Mouse (Mus musculus): ENCODE results near the gene Abhd16a.

The Abhd16a gene

DNA sequence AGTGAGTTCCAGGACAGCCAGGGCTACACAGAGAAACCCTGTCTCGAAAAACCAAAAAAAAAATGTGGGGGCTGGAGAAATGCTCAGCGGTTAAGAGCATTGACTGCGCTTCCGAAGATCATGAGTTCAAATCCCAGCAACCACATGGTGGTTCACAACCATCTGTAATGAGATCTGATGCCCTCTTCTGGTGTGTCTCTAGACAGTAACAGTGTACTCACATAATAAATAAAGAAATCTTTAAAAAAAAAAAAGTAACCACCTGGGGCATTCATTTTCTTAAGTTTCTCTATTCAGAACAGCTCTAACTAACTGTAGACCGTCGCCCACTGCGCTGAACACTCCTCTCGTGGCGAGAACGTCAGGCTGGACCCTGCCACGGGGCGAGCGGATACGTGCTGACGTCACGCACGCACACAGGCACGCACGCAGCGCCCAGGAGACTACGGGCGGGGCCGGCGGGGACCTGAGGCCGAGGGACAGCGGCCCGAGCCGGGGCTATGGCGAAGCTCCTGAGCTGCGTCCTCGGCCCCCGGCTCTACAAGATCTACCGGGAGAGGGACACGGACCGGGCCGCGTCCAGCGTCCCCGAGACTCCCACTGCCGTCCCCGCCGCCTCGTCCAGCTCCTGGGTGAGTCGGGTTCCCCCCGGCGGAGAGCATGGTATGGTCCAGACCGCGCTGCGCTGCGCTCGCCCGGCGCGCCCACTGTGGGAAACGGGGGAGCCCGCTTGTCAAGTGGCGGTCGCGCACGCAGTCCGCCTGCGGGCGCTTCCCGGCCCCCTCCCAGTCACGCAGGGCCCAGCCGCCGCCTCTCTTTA is at the start of gene Abhd16a:
Gene Abhd16a, plus strand, starts transcription at position 439 of the 820 bp plus-strand sequence.
- peak; percentile 92 for DNase-seq (ENCODE audit: low spot score)

DNA sequence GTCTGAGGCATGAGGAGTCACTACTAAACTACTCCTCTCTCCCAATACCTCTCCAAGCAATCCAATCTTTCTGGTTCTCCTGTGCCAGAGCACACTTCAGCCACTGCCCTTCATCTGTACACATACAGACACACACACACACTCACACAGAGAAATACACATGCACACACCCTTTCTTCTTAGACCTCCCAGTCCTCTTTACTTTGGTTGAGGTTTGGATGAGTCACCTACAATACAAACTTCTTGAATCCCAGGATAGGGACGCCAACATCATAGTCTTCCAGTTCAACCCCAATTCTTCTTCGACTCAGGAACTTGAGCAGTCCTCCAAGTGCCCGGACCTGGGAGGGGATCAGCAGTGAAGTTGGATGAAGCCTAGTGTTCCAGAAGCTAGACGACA is 45.3 kb upstream of the Abhd16a start:
- DNase-seq (ENCODE audit: low spot score) = no peak

DNA sequence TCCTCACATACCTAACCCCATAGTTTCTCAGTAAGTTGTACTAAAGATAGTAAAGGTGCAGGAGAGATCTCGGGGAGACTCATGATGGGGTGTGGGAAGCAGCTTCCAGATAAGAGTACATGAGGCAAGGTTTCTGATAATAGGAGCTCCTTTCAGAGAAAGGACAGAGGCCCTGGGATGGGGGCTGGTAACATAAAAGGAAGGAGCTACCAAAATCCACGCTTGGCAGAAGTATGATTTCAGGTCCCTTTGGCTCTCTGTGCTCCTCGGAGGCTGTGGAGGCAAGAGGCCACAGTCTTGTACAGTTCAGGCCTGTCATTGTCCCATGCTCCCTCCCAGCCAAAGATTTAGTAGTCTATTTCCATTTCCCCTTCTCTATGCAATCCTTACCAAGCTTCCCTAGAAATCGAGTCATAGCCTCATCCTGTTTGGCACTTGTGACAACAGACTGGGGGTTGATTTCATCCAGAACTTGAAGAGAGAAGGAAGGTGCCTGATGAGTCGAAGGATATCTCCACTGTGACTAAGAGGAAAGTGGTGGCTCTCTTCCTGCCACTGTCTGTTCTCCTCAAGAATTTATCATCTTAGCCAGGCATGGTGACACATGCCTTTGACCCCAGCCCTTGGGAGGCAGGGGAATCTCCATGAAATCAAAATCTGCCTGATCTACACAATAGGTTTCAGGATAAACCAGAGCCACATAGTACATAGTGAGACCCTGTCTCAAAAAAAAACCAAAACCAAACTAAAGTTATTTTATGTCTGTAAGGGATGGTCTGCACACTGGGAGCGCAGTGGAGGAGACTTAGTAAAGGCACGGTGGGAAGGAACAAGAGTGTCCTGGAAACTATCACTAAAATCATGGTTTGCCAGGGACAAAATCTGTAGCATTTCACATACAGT is 43.9 kb upstream of the Abhd16a start:
- DNase-seq (ENCODE audit: low spot score) = no peak

DNA sequence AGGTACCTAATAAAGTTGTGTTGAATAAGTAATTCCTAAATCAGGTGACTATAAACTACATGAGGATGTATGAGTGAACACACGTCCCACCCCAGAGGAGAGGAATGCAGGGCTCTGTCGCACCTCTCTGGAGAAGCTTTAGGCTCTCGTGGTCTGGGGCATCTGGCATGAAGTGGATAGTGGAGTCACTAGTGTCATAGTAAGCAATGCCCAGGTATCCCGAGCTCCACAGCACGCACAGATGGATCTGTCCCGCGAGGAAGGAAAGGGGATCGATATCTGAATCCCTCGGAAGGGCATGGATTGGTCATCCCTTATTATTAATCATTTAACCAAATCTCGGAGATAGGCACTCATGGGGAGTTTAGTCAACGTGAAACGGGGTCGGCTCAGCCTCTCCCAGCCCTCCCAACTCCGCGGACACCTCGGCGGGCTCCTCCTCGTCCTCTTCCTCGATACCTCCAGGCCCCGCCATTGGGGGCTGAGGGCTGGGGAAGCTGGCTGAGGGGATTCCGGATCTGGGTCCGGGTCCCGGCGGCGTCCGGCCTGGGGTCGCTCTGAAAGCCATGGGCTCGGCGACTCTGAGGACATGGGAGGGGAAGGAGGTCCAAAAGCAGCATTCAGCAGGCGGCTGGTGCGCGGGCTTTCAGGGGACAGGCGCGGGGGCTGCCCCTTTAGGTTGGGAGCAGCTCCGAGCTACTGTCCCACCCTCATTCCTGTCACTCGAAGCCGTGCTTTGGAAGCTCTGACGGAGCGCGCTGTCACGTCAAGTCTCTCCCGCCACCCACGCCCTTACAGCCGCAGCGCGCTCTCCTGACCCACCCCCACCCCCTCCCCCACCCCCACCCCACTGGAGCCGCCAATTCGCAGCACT is 43.0 kb upstream of the Abhd16a start:
- DNase-seq (ENCODE audit: low spot score) = no peak

DNA sequence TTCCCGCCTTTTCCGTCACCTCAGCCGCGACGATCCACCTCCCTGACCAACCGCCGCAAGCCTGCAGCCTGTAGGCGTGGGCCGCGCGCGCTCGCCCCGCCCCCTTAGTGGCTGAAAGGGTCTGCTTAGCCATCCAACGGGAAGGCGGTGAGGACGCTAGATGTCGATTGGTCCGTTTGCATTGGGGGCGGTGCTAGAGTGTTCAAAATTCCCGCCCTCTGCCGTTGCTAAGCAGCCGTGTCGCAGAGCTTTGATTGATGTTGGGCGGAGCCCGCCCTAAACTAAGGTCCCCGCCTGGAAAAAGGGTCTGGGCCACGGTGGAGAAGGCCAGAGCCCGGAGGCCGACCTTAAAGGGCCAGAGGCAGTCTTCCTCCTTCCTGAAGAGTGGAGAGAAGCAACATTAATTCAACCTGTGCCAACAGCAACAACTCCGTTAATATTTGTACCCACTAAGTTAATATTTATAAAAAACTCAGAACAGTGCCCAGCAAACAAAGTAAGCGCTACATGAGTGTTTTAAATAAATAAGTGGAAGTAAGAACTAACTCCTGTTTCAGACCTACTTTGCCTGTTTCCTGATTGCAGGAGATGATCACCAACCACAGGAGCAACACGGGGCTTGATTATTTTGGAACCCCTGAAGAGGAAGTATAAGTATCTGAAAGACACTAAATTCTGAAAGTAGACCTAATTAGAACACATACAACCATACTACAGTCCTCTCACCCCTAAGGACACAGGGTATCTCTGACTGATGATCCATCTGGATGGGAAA is 42.2 kb upstream of the Abhd16a start, which contains the start of gene Msh5:
Gene Msh5, minus strand, starts transcription at position 65 of the 775 bp plus-strand sequence.
- DNase-seq (ENCODE audit: low spot score) = peak; percentile 98

DNA sequence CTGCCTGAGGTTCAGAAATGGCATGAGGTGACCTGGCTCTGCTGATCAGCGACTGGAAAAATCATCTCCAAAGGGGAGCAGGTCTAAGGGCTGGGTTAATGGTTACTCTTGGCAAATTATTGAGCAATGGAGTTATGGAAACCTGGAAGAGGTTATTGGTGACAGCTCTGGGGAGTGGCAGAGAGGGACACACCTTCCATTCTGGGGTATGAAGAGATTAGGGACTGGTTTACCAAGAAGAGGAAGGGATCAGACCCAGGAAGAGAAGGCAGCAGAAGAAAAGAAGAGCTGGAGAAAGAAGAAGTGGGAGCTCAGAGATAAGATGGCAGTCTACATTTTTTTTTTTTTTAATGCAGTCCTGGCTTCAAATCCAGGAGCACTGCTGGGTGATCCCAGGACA is 41.4 kb upstream of the Abhd16a start:
- no peak for DNase-seq (ENCODE audit: low spot score)

DNA sequence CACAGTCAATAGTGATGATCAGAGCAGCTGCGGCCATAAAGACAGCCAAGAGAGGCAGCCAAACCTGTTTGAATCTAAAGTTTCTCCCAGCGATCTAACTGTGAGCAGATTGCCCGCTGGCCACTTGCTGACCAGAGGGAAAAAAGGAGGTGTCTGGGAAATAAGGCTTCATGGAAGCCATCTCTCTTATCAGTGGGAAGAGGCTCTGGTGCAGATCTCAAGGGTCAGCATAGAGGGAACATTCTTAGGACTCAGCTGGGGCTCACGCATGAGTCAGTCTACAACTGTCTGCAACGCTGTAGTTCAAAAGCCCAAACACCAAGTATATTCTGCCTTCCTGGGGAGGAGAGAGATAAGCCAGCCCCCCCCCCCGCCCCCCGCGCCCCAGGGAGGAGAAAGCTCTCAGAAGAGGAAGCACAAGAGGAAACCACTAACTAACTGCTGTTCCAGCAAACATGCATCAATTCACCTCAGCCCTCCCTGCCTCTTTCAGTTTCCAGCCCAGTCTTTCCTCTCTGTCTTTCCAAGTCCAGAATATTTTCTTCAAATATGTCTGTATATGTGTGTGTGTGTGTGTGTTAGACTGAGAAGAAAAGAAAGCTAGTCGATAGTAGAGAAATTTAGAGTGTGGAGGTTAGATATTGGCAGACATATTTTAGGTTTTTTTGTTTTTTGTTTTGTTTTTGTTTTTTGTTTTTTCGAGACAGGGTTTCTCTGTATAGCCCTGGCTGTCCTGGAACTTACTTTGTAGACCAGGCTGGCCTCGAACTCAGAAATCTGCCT is 40.7 kb upstream of the Abhd16a start:
- DNase-seq (ENCODE audit: low spot score) = no peak

DNA sequence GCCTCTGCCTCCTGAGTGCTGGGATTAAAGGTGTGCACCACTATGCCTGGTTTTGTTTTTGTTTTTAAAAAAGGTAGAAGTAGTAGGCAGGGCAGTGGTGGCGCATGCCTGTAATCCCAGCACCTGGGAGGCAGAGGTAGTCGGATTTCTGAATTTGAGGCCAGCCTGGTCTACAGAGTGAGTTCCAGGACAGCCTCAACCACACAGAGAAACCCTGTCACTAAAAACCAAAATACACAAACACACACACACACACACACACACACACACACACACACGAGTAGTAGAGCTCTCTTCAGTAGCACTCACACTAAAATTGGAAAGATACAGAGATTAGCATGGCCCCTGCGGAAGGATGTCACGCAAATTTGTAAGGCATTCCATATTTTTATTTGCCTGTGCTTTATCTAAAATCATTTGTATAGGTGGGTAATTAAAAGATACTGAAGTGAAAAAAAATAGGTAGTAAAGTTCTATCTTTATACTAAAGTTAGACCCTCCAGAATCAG is 40.1 kb upstream of the Abhd16a start:
- DNase-seq (ENCODE audit: low spot score) = no peak

DNA sequence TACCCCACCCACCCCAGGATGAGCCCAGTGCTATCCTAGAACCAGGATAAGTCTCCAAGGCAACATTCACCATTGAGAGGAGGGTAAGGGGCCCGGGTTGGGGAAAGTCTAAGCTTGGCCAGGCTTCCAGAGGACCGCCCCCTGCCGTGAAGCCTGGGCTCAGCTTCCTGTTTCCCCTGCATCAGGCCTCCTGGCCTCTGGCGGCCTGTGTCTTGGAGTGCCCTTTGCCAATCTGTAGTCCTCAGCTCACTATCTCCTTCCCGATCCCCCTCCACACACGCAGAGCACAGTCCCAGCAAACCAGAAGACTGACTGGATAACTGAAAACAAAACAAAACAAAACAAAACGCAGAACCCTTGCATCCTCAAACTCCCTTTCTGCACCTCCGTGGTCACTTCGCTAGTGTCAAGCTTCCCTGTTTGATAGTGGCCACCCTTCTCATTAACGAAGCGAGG is 39.5 kb upstream of the Abhd16a start, which contains the start of gene Clic1:
Gene Clic1, plus strand, starts transcription at position 406 of the 456 bp plus-strand sequence.
- DNase-seq (ENCODE audit: low spot score) = peak; percentile 55

DNA sequence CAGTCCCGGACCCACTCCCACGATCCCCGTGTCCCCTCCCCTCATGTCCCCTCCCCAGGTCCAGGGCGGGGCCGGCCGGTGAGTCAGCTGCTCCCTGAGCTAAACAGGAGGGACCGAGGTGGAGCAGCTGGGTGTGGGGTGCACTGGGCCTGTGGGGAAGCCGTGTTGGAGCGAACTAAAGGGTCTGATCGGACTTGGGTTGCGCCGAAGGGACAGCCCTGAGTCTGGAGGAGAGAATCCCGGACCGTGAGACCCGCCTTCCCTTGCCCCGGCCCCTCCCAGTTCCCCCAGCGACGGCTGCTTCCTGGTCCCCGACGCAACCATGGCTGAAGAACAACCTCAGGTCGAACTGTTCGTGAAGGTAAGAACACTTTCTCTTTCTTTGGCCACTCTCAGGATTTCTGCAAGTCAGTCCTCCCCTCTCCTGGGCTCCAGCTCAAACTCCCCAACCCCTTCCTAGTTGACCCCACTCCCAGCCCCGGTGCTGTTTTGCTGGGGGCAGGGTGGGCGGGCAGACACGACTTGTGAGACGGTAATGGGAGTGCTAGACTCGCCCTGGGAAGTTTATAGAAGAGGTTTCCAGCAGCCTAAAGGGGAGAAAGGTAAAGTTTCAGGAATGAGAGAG is 38.8 kb upstream of the Abhd16a start:
- peak; percentile 60 for DNase-seq (ENCODE audit: low spot score)

DNA sequence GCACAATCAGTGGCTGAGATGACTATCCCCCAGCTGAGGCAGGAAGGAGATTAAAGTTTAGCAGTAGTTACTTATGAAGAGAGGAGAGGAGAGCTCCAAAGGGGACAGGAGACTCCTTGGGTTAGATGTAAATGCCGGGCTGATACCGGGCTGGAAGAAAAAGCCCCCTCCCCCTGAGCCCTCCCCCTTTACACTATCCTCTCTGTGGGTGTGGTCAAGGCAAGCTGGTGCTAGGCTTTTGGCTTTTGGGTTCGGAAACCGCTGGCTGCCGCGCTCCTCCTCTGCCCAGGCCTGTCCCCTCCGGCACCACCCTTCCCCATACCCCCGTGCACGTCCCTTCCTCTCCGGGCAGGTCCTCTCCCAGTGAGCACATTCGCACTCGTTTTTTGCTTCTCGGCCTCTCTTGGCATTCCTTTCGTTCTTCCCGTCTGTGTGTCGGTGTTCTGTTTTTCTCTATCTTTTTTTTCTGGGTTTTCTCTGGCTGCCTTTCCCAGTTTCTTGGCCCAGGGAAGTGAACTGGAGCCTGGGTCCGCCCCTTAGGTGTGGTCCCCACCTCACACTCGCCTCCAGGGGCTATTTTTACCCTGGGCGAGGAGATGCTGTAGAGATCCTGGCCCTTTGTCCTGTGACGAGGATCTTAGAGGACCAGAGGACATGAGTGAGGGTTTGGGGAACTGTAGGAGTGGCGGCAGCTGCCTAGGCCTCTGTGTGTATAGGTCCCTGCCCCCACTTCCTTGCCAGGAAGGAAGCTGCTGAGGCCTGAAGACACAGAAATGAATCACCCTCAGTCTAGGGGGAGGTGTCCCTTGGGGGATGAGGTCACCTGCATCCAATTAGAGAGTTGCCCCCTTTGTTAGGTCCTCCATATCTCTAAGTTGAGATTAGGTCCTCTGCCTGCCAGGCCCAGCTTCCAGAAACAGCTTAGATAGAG is 37.6 kb upstream of the Abhd16a start:
- DNase-seq (ENCODE audit: low spot score) = peak; percentile 62

DNA sequence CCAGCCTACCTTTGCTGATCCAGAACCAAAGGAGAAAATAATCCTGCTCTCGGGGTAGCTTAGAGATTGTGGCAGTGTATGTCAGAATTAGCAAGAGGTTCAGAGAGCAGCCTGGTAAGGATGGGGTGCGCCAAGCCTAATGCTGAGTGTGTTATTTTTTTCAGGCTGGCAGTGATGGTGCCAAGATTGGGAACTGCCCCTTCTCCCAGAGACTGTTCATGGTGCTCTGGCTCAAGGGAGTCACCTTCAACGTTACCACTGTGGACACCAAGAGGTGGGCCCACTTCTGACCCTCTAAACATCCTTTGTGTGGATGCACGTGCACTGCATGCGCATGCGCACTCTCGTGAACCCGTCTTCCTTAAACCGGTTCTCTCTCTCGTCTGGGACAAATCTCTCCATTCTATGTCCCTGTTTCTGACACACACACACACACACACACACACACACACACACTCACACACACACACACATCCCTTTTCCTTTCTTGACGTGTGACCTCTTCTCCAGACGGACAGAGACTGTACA is 36.7 kb upstream of the Abhd16a start:
- no peak for DNase-seq (ENCODE audit: low spot score)

DNA sequence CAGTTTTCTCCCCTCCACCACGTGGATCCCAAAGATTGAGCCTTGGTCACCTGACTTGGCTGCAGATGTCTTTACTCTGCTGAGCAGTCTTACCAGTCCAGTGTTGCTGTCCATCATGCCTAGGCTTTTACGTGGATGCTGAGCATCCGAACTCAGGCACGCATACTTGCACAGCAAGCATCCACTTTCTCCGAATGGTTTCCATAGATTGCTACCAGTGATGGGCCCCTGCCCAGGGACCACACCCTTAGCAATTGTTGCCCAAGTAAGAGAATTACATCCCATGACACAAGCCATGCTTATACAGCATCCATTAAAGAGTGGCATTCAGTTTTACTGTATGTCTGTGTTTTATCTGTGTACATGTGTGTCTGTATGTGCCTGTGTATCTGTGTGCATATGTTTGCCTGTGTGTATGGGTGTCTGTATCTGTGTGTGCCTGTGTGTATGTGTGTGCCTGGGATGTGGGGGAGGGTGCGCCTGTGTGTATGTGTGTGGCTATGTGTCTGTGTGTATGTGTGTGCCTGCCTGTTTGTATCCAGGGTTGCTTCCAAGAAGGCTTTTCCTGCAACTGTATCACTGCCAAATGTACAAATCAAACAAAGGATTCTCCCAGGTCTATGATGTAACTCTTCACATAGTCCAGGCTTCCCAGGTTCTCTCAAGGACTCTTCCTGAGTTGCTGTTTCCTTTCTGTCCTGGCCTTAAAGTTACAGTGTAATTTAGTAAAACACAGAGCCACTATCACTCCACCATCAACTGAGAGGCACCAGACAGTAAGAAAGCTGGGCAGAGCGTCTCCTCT is 33.2 kb upstream of the Abhd16a start:
- DNase-seq (ENCODE audit: low spot score) = no peak

DNA sequence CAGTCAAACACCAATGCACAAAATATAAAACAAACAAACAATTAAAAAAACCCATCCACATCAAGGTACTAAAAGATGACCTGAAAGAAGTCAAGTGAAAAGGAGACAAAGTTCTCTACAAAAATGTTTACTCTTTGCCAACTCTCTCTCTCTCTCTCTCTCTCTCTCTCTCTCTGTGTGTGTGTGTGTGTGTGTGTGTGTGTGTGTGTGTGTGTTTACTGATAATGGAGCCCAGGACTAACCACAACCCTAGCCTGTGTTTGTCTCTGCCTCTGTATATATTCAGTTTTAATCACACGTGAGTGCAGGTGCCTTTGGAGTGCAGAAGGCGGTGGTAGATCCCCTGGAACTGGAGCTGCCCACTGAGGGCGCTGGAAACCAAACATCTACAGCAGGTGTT is 32.0 kb upstream of the Abhd16a start:
- DNase-seq (ENCODE audit: low spot score) = no peak

DNA sequence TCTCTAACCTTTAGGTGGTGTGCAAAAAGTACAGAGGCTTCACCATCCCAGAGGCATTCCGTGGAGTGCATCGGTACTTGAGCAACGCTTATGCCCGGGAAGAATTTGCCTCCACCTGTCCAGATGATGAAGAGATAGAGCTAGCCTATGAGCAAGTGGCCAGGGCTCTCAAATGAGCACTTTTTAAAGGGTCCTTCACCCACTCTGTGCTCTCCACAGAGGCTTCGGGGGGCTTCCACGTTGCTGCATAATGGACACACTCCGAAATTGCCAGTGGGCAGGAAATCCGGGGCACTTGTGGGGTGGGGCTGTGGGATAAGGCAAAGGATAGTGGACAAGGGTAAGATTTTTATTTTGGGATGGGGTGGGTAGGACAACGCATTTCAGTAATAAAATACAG is 30.7 kb upstream of the Abhd16a start:
- DNase-seq (ENCODE audit: low spot score) = no peak

DNA sequence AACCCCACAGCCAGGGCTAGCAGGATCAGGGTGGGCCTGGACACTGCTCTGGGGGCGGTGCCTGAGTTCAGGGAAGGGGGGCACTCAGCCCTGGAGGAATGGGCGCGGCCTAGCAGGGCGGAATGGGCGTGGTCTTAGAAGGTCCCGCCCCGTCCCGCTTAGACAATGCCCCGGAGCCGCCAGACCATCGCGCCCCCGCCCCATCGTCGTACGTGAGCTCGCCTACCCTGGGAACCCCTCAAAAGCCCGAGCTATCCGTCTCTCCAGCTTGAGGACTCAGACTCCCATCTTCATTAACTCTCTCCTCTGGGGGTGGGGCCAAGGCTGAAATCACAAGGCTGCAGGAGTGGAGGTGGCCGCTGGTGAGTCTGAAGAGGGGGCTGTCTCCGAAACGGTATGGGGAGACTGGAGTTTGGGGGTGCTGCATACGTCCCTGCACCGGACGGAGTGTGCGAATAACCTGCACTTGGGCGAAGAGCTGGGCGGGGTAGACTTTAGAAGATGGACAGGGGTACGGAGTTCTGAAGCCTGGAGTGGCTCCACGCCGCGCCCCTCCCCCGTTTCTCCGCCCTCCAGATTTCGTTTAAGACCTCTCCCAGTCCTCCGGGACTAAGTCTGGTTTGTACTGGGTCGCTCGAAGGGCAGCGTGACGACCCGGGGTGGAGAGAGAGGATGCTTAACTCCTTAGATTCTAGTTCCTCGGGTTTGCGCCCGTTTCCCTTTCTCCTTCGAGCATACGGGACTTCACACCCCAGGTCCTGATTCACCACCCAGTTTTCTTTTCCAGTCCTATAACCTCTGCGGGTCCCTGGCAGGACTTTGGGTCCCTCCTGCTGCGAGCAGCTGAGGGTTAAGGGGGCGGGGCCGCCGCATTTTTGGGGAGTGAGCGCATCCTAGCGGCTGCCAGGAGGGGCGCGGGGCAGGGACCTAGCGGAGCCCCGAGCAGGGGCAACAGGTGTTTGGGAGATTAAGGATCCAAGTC is 29.9 kb upstream of the Abhd16a start, which contains the start of gene Ddah2:
Gene Ddah2, plus strand, starts transcription at position 125 of the 982 bp plus-strand sequence.
- DNase-seq (ENCODE audit: low spot score) = peak; percentile 83
